Mouse (Mus musculus) thymus, postnatal 4 days (tissue): ENCODE data around the gene Ngdn.
"Not testable (repeated sequence)": the region's sequence is repeated elsewhere in the genome, so short reads cannot be mapped to it uniquely, and the experiment has no call there.

Source experiments
- DNase-seq: peaks from one replicate; pipeline ENCODE4 v3.0.0; 2021

Gene Ngdn

GRCm38 (mm10) chr14:55043694-55044093 lies 28.4 kb downstream of the Ngdn start:
- DNase-seq = not testable (repeated sequence)

GRCm38 (mm10) chr14:55047971-55048531 lies 32.8 kb downstream of the Ngdn start:
- DNase-seq = no peak

DNA sequence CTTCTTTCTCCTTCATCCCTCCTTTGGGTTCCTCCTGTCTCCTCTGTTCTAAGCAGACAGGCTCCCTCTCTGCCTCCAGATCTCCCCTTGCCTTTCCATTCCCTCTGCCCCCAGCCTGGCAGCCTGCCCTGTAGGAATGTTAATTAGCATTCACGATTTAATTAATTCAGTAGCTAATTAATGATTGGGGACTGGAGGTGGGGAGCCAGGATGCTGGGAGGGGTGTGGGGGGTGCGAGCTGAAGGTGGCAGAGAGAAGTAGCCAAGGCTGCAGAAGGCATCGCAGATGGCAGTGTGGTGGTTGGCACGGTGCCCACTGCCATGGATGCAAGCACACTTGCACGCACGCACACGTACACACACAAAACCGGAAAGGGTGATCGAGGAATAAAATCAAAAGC lies 37.2 kb downstream of the Ngdn start:
- DNase-seq = no peak

DNA sequence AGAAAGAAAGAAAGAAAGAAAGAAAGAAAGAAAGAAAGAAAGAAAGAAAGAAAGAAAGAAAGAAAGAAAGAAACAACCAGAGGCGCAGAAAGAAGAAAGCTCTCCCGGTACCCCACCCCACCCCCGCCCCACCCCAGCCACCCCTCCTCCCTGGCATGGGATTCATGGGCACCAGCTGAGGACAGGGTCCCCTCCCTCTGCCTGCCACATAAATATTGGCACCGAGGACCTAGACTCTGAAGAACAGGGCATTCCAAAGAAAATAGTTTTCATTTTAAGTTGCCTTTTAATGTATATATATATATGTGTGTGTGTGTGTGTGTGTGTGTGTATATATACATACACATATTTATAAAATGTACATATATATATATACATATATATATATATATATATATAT lies 37.8 kb downstream of the Ngdn start:
- no peak for DNase-seq

DNA sequence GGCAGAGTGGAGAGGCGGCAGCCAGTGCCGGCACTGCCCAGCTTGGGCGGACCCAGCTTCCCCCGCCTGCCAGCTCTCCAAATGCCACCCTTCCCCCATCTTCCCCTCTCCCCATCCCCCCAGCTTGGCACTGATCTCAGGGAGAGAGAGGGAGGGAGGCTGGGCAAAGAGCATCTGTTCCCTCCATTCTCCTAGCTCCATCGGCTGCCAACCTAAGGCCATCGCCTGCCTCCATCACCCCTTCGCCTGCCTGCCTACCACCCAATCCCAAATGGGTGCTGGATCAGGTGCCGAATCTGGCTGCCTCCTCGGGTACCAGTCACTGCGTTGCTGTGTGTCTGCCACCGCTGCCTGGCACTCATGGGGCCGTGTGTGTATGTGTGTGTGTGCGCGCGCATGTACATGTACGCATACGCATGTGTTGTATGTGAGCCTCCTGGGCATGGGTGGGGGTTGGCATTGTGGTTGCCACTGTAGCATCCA lies 38.5 kb downstream of the Ngdn start:
- DNase-seq = no peak

GRCm38 (mm10) chr14:55054191-55054749 lies 39.0 kb downstream of the Ngdn start:
- DNase-seq = no peak

GRCm38 (mm10) chr14:55055167-55055834 lies 40.0 kb downstream of the Ngdn start:
- DNase-seq = no peak

DNA sequence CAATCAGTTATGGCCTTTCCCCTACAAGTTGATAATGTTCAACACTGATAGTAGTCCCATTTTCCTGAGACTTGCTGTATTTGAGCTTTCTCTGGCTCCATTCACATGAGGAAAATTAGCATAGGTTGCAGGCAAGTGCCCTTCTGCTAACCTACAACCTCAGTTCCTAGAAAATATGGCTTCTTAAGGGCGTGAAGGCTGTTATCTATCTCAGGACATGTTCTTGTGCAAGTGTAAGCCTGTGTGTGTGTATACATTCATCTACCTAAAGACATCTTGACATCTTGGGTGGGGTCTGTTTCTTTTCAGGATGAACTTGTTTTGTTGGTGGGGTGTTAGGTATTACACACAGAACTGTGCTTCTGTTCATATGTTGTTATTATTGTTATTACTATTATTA lies 43.8 kb downstream of the Ngdn start:
- DNase-seq = no peak

- DNase-seq = no peak
Measured at GRCm38 (mm10) chr14:55059931-55060330, 44.7 kb downstream of the Ngdn start.

DNA sequence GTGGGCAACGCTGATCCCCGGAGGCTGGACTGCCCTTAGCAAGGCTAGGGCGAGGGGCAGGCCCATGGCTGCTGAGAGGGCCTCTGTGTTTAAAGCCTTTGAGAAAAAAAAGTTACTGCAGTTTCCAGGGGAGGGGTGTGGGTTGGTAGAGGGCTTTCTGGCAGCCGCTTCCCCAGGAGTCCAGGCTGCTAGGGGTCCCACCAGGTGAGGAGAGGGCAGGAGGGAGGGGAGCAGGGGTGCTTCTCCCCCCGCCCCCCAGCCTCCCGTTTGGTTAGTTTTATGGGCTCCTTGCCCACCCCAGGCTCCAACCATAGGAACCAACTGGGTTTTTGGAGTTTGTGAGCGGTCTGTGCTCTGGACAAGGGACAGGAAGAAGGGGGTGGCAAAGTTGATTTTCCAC lies 46.6 kb downstream of the Ngdn start:
- DNase-seq = no peak

GRCm38 (mm10) chr14:55062626-55063025 lies 47.4 kb downstream of the Ngdn start:
- peak; percentile 73 for DNase-seq

- DNase-seq = no peak
Measured at GRCm38 (mm10) chr14:55063117-55063516, 47.9 kb downstream of the Ngdn start.

- no peak for DNase-seq
Measured at GRCm38 (mm10) chr14:55063581-55064381, 48.5 kb downstream of the Ngdn start.

DNA sequence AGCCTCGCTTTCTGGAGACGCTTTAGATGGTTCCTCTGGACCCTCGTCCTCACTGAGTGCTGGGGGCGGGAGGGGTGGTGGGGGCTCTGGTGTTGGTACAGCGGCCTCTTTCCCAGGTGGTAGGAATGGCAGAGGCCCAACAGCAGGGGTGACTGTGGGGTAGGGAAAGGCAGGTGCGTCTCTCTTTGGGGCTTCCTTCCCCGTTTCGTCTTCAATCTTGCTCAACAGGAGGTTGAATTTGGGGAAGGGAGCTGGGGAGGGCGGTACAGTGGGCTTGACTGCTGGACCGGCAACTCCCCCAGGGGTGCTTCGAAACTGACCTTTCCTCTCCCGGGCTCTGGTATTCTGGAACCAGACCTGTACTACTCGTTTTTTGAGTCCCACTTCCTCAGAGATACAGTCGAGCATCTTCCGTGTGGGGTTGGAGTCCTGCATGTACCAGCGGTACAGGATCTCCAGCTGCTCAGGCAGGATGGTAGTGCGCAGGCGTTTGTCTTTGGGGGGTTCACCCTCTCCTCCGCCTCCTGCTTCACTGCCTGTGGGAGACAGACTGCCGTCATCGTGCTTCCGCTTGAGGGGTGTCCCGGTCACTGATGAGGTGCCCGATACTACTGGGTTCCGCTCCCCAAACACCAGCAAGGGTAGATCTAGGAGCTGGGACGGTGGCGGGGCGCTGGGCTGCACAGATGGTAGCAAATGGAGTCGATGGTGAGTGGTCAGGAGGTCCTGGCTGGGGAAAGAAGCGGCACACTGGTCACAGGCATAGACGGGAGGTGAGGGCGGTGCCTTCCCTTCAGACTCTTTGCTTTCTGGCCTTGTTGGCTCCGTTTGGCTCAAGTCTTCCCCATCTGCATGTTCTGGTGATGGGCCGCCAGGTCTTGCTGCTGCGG lies 49.5 kb downstream of the Ngdn start:
- DNase-seq = no peak

- no peak for DNase-seq
Measured at GRCm38 (mm10) chr14:55065391-55065790, 50.1 kb downstream of the Ngdn start.

GRCm38 (mm10) chr14:55066042-55066441 lies 50.8 kb downstream of the Ngdn start:
- no peak for DNase-seq

GRCm38 (mm10) chr14:55071756-55072155 lies 56.5 kb downstream of the Ngdn start:
- no peak for DNase-seq
